ENCODE assay signal across 17 mouse cellular contexts in genomic region chr15:62812026-62812425, GRCm38 (mm10).
A peak's percentile ranks its signal among the peaks of the same experiment; 100 is the strongest.
DNase-seq lines count a peak whose midpoint lies in the region; ATAC-seq lines count a peak whose summit lies in the region.
"Had no signal": no experiment of that assay in that cellular context is flagged by ENCODE, and none has a peak within 500 bp of the region (broad histone marks: within the 10 kb centered on the region; RNA-seq: fewer than 3 reads in every experiment).

No protein-coding gene starts in this region.

- DNase-seq in embryo, embryonic 10.5 days (ENCODE audit: low spot score), result peak; percentile 0
- no peak for DNase-seq in embryo, embryonic 11 days
- peak; percentile 46 for DNase-seq in left cerebral cortex, postnatal 4 days
- DNase-seq in left cerebral cortex, postnatal 36 days (ENCODE audit: low spot score in 2 of 2), result no peak
- DNase-seq in layer of hippocampus, postnatal 10 days (ENCODE audit: low spot score in 2 of 2), result peak; percentile 16 to 32
- no peak for DNase-seq in thymus, postnatal 36 days
- DNase-seq in kidney, adult 9 months, result no peak
- DNase-seq: gastrocnemius, adult 2 months; heart, postnatal 4 days; kidney, postnatal 25 days; liver, embryonic 13.5 days had no signal

- H3K4me2 ChIP-seq in forebrain, embryonic 16.5 days (ENCODE audit: low read length), result no peak overlapping the region
- H3K4me2 ChIP-seq: heart, embryonic 11.5 days; liver, embryonic 13.5 days had no signal

- peak; percentile 77 for ATAC-seq in forebrain, embryonic 16.5 days
- ATAC-seq: intestine, postnatal 0 days; lung, postnatal 0 days had no signal

- H3K9ac ChIP-seq in forebrain, embryonic 16.5 days (replicated peaks; ENCODE audit: low read depth, low read length), result no peak overlapping the region
- H3K9ac ChIP-seq: liver, embryonic 13.5 days had no signal

- H3K27ac ChIP-seq in forebrain, embryonic 16.5 days (ENCODE audit: low read length), result no peak overlapping the region
- H3K27ac ChIP-seq: gastrocnemius, adult 2 months; limb, embryonic 10.5 days; liver, embryonic 13.5 days; midbrain, embryonic 10.5 days had no signal

- 16% methylated on average over 2 of the region's 2 CpGs for WGBS in forebrain, embryonic 16.5 days

- no peaks in the 10 kb centered on the region for H3K36me3 ChIP-seq in forebrain, embryonic 16.5 days (ENCODE audit: control insufficient read depth, insufficient read depth)
- H3K36me3 ChIP-seq: limb, embryonic 10.5 days; liver, embryonic 13.5 days; midbrain, embryonic 10.5 days had no signal

- H3K4me3 ChIP-seq in forebrain, embryonic 16.5 days (replicated peaks; ENCODE audit: low read length), result no peak overlapping the region
- H3K4me3 ChIP-seq: gastrocnemius, adult 2 months; limb, embryonic 10.5 days; liver, embryonic 13.5 days; midbrain, embryonic 10.5 days had no signal

- H3K4me1 ChIP-seq in forebrain, embryonic 16.5 days (replicated peaks; ENCODE audit: control insufficient read depth, insufficient read depth, low read length), result no peaks in the 10 kb centered on the region; the same call in 1 of the 2 replicates
- H3K4me1 ChIP-seq: limb, embryonic 10.5 days; liver, embryonic 13.5 days; midbrain, embryonic 10.5 days had no signal

- intact Hi-C loops in left cerebral cortex, postnatal 4 days (cut with DNase I), result no loop called here
- intact Hi-C loops in left cerebral cortex, postnatal 36 days (cut with DNase I), result no loop called here

- H3K9me3 ChIP-seq in forebrain, embryonic 16.5 days (ENCODE audit: control insufficient read depth, low read length), result no peaks in the 10 kb centered on the region
- H3K9me3 ChIP-seq: limb, embryonic 10.5 days; liver, embryonic 13.5 days; midbrain, embryonic 10.5 days had no signal

- H3K27me3 ChIP-seq in forebrain, embryonic 16.5 days (replicated peaks; ENCODE audit: control insufficient read depth, insufficient read depth, low read length), result no peaks in the 10 kb centered on the region
- H3K27me3 ChIP-seq: liver, embryonic 13.5 days had no signal

Comparison
In these comparisons a context has a peak if more than half of its experiments do, and no peak if none do; other contexts are left out.
1. DNase-seq: peak in embryo, embryonic 10.5 days (single experiment), left cerebral cortex, postnatal 4 days (single experiment) and layer of hippocampus, postnatal 10 days (2 of 2); none in embryo, embryonic 11 days (single experiment), left cerebral cortex, postnatal 36 days (0 of 2), thymus, postnatal 36 days (0 of 2) and kidney, adult 9 months (single experiment).